ENCODE assay signal across 8 mouse cellular contexts in the genomic region with DNA sequence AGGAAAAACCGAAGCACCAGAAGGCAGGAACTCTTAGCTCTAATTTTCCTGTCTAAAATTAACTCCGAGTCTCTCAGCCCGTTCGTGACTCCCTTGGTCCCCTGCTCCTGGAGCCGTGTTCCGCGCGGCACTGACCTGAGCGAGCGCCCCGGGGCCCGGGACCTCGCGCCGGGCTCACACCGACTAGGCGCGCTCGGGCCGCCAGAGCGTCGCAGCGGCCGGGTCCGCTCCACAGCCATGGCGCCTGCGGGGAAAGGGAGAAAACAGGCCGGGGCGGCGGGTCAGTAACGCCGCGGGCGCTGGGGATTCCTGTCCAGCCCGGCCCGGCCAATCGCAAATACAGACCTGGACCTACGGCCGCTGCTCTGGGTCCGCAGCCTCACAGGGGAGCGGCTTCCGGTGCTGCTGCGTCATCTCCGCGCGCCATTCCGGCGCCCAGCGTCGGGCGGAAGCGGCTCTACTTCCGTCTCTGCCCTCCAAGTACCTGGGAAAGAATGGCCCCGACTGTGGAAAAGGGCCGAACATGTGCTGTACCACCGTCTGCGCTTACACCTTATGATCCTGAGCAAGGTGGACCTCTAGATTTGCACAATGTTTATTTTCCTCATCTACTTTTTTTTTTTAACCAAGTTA. TPM values are rescaled to one million over a fixed set of nuclear protein-coding genes. Genes with fewer than 3 reads are reported as not detected.
DNase-seq lines count a peak whose midpoint lies in the region; ATAC-seq lines count a peak whose summit lies in the region.

TSS of gene Fbxw2 (minus strand) at position 485 of the 633 bp plus-strand sequence.

- peak; percentile 93 for DNase-seq in R1 (ENCODE audit: low read depth, low spot score)
- DNase-seq in cerebellum, postnatal 25 days, result peak; percentile 96 to 97
- DNase-seq in frontal cortex, postnatal 36 days (ENCODE audit: low spot score in 2 of 2), result peak; percentile 89 to 94
- DNase-seq in left cerebral cortex, adult 11 months (ENCODE audit: low spot score), result peak; percentile 84
- peak; percentile 94 to 96 for DNase-seq in lung, postnatal 4 days
- peak; percentile 85 for DNase-seq in retina, postnatal 7 days (ENCODE audit: low read depth, low spot score)
- peak; percentile 83 for DNase-seq in urinary bladder, adult 2 months (ENCODE audit: low spot score)

- H3K9ac ChIP-seq in hindbrain, embryonic 15.5 days, result peak within 1 kb of the TSS; percentile 94

- no peaks in the 10 kb centered on the region for H3K9me3 ChIP-seq in hindbrain, embryonic 15.5 days

- H3K4me3 ChIP-seq in hindbrain, embryonic 15.5 days, result peak within 1 kb of the TSS; percentile 90

- peak; percentile 97 for ATAC-seq in hindbrain, embryonic 15.5 days (ENCODE audit: low FRiP score, low read depth)

- under 1% methylated on average over 55 of the region's 57 CpGs for WGBS in hindbrain, embryonic 15.5 days

- peak within 1 kb of the TSS; percentile 85 for H3K27ac ChIP-seq in hindbrain, embryonic 15.5 days (replicated peaks)

- H3K4me2 ChIP-seq in hindbrain, embryonic 15.5 days, result peak within 1 kb of the TSS; percentile 94

- no peaks in the 10 kb centered on the region for H3K27me3 ChIP-seq in hindbrain, embryonic 15.5 days

- H3K36me3 ChIP-seq in hindbrain, embryonic 15.5 days, result peaks cover 11% of the 10 kb centered on the region

- peaks cover 28% of the 10 kb centered on the region for H3K4me1 ChIP-seq in hindbrain, embryonic 15.5 days (replicated peaks)

RNA-seq across cellular contexts. Expression of gene Fbxw2, which starts in this region (rescaled TPM):
- polyA plus RNA-seq in hindbrain, embryonic 15.5 days (2015; fragmentation: Nextera tagmentation; extraction: Ambion mirVana), result 96.8 and 97.6 TPM in 2 replicates
- polyA plus RNA-seq in urinary bladder, adult 2 months (2012; rRNA removed), result 70.3 and 71.0 TPM in 2 replicates

Comparison
In these comparisons a context has a peak if more than half of its experiments do, and no peak if none do; other contexts are left out.
1. Peak in every context shown above with its lines: DNase-seq, ATAC-seq, H3K4me3 ChIP-seq and H3K27ac ChIP-seq.